Mouse (Mus musculus) thymus, adult 18-20 months (tissue): ENCODE measurements at regions not wholly inside any gene's neighbourhood (a gene's known extent, or its start where the extent isn't known, plus 50 kb on each side); places are given as distances from the start of the nearest gene placed in this dataset.

Experiments
- DNase-seq, 2 experiments: peaks; one replicate each; pipeline ENCODE4 v3.0.0; 2022; ENCODE audit warnings: mixed read lengths in 2 of 2

DNA sequence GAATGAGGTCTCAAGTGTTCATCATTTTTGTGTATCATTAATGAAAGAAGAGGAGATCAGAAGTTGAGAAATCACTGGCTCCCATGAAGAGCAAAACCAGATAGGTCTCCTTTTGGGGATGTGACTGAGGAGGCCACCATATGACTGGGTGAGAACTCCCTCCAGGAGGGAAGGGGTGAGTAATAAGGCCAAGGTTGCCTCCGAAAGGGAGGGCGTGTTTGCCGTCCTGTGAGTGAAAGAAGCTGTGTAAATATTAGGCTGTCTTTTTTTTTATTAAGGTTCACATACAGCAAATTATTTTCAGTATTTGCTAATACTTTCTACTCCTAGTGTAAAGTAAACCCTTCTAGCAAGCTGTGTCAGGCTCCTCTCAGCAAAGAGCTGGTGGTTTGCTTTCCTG lies 116.7 kb upstream of the Pik3r1 start:
- no peak for DNase-seq

GRCm38 (mm10) chr13:101891473-101891872 lies 123.5 kb upstream of the Pik3r1 start:
- DNase-seq: no peak

- DNase-seq: no peak
Observed at GRCm38 (mm10) chr13:101893035-101893600, 125.1 kb upstream of the Pik3r1 start.

DNA sequence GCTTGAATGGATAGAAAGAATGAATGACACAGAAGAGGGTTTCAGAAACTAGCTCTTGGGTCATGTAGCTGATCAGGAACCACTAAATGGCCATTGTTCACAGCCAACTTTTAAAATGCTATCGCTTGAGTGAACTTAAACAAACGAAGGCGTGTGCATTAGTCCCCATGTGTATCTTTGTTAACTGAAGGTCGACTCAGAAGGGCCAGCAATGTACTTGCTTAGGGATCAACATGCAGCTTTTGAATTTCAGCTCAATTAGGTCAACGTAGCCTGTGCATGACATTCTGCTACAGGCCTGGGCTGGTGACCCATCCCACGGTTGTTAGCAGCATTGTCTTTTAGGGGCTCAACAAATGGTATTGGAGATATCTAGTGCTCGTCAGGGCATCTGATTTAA lies 127.1 kb upstream of the Pik3r1 start:
- no peak for DNase-seq

DNA sequence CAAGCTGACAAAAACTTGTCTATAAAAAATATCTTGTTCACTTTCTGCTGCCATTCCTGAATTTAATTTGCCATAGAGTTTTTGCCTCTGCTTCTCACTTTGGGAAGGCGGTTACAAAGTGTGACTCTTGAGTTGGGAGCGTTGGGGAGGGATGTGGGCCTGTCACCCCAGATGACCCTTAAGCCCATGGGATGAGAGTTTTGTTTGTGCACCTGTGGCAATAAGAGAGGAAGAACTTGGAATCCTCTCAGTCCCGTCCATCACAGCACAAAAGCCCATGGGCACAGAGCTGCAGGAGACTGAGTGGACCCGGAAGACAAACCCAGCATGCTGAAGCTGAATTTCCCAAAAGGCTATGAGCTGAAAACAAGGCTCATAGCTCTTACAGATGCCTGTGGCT lies 127.7 kb upstream of the Pik3r1 start:
- DNase-seq: no peak

DNA sequence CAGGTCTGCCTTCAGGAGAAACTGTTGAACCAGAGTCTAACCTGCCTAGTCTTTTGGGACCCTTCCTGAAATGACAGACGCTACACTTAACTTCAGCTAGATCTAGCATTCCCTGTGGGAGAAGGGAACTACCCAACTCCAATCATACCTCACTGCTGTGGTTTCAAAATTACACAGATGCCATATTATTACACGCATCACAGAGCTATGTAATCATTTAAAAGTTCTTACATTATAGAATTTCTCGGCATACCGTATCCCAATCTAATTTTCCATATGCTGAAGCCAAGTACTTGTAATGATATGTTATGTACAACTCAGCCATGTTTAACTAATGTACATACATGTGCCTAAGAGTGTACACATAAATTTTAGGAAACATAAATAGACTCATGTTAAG lies 128.9 kb upstream of the Pik3r1 start:
- DNase-seq: no peak

- no peak for DNase-seq
Observed at GRCm38 (mm10) chr13:101902213-101902612, 134.2 kb upstream of the Pik3r1 start.

DNA sequence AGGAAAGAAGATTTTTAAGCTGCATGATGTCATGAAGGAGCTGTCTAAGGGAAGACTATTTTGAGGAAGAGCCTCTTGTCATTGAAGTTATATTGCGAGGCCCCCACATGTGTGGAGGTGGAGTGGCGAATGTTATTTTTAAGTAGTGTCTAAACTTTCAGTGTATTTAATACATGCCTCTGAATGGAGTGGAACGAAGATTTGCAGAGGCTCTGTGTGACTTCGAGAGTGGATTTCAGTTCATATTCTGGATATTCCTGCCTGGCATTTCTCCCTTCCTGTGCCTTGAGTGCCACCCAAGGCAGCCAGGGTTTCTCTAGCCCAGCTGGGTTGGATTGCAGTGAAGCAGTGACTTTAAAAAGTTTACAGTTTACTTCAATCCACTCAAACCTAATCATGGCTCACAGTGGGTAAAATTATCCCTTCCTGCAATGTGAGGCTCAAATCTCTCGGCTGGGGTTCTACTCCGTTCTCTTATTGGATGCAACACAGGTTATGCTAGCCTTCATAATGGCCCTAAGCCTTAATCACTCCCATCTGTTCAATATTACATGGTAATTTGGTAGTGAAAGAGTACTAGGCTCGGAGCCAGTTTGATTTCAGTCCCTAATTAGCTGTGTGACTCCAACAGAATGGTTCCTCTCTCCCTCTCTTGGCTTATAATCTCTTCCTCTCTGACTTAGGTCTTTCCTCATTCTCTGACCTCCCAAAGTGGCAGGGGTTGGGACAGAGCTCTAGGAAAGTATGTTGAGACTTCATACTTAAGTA lies 138.1 kb upstream of the Pik3r1 start:
- no peak for DNase-seq

- DNase-seq: no peak
Observed at GRCm38 (mm10) chr13:101909026-101909425, 141.0 kb upstream of the Pik3r1 start.

DNA sequence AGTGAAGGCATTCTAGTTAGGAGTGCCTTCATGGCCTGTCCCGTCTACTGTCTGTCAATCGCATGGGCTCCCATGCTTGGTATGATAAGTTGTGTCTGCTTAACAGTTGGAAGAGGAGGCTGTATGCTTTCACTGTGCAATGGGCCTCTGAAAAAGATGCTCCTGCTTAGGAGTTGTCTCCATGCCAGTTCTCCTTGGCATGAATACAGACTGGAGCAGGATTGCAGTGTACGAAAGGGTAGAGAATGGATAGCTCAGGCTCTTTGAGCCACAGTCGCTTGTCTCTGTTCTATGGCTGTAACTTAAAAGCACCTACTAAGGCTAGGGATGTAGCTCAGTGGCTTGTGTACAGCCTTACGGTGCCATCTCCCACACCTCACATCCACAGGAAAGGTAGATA lies 142.7 kb upstream of the Pik3r1 start:
- DNase-seq: no peak

DNA sequence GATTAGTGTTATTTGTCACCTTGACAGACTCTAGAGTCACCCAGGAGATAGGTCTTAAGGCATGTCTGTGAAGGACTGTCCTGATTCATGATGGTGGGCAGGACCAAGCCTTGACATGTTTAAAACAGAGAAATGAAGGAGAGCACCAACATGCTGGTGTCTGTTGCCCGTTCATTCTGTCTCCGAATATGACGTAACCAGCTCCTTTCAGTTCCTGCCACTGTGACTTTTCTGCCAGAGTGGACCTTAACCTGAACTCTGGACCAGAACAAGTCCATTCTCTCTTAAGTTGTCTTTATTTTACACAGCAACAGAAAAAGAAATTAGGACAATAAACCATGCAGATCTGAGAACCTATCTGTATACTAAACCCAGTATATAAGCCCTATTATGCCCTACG lies 146.1 kb upstream of the Pik3r1 start:
- no peak for DNase-seq

DNA sequence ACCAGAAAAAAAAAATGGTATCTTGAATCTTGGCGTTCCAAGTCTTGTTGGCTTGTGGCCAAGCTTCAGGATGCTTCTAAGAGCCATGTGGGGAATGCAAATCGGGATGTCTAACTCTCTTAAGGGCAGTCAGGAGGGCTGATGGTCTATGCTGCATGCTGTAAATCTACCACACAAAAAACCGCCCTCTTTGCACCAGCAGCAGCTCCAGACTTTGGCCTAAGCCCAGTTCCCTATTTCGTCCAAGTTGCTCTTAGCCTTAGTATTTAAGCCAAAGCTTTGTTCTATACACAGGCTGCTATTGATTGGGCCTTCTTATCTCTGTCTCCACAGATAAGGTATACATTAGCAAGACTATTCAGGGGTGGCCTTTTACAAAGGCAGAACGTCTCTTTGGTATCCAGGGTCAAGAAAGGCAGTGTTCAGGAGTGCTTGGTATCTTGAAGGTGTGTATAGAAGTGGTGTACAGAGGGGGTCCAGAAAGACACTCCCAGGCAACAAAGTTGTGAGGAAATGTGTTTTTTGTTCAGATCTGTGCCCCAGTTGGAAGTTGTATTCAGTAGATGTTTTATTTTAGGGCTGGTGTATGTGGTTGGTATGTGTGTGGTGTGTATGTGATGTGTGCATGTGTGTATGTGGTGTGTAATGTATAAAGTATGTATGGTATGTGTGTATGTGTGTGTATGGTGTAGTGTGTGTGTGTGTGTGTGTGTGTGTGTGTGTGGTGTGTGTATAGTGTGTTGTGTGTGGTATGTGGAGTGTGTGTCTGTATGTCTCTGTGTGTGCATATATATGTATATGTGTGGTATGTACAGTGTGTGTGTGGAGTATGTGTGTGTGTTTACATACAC lies 146.9 kb upstream of the Pik3r1 start:
- DNase-seq: no peak

GRCm38 (mm10) chr13:101915542-101915941 lies 147.5 kb upstream of the Pik3r1 start:
- DNase-seq: no peak

DNA sequence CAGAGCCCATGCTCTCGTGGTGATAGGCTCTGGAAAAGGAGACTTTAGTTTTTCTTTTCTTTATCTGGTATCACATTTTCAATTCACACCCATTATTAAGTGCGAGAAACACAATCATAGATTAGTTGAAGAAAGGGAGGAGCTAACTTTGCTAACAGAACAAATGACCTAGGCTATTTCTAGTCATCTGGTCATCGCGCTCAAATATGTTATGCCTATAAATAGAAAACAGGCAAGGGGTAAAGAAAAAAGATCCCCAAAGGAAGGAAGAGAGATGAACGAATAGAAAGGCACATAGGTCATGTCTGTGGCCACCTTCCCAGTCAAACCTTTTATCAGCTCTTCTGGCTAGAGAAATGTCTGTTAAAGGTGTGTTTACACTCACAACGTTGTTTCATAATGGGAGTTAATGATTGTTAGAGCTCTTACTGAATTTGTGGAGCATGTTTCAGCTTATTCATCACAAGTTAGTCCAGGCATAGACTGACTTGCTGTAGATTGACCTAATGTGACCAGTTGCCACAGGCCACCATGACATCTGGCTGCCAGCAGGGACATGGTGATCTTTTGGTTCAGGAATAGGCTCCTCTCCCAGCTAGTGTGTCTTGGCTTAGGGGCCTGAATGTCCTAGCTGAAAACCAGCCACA lies 148.1 kb upstream of the Pik3r1 start:
- no peak for DNase-seq

GRCm38 (mm10) chr13:101916876-101917275 lies 148.9 kb upstream of the Pik3r1 start:
- no peak for DNase-seq

- DNase-seq: no peak
Observed at GRCm38 (mm10) chr13:101918185-101918584, 150.2 kb upstream of the Pik3r1 start.

- no peak for DNase-seq
Observed at GRCm38 (mm10) chr13:101919266-101919665, 151.2 kb upstream of the Pik3r1 start.

GRCm38 (mm10) chr13:101920384-101920783 lies 152.4 kb upstream of the Pik3r1 start:
- no peak for DNase-seq

DNA sequence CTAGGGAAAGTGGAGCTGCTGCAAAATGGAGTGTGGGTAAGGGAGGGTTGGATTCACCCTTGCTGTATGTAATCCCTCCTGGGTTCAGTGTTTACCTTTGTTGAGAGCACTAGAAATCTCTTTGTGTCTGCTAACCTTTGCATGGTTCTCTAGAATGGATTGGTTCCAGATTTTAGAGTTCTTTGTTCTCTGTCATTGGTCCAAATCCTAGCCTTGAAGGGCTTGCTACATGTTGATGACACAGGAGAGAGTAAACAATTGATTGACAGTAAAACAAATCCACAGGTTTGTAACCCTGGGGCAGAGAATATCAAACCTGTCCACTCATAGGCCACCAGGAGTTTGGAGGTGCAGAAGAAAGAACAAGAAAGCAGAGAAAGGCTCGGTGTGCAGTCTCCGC lies 156.6 kb upstream of the Pik3r1 start:
- no peak for DNase-seq

- no peak for DNase-seq
Observed at GRCm38 (mm10) chr13:101931264-101931663, 163.2 kb upstream of the Pik3r1 start.

- no peak for DNase-seq
Observed at GRCm38 (mm10) chr13:101931882-101932281, 163.9 kb upstream of the Pik3r1 start.

DNA sequence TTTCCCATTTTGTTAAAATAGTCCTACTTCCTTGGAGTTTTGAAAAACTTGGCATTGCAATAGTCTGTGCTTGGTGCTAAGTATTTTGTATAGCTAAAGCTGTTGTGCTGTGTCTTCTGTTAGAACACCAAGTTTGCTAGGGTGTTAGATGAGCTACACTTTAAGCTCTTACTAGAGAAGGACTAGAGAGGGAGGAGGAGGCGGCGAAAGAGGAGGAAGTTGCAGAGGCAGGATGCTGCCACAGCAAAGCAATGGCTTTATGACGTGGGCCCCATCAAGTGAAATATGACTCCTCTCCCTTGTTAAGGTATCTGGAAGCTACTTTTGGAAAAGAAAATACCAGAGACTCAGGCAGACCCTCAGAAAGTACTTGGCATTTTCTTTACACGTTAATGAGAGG lies 167.8 kb upstream of the Pik3r1 start:
- no peak for DNase-seq

- DNase-seq: no peak
Observed at GRCm38 (mm10) chr13:101954521-101954920, 186.5 kb upstream of the Pik3r1 start.
